Mouse (Mus musculus) megakaryocyte, adult 5-6 weeks (primary cell): Measurements from ENCODE around the gene Aph1b. TPM values are rescaled to one million over a fixed set of nuclear protein-coding genes. Genes with fewer than 3 reads are reported as not detected.

ENCODE experiments used
- ATAC-seq: 2 replicates; pipeline ENCODE4 v1.8.0; 2016; ENCODE audit warnings: mild to moderate bottlenecking, inconsistent platforms; ENCODE audit not compliant: poor library complexity, severe bottlenecking
- total RNA-seq, 2 experiments: library from RNA; stranded (forward) in 1 of 2; stranded (reverse) in 1 of 2; fragments of 153-499, 151-499 nt in 1 of 2; fragments of 221-1000, 200-1000 nt in 1 of 2; gene quantifications; 2 replicates each; pipeline versions ENCODE4 v1.2.3 to v1.2.4; 2015 to 2017

Aph1b gene
- total RNA-seq, 2 experiments from 2014 or later, result 7.0 to 10.6 TPM

DNA sequence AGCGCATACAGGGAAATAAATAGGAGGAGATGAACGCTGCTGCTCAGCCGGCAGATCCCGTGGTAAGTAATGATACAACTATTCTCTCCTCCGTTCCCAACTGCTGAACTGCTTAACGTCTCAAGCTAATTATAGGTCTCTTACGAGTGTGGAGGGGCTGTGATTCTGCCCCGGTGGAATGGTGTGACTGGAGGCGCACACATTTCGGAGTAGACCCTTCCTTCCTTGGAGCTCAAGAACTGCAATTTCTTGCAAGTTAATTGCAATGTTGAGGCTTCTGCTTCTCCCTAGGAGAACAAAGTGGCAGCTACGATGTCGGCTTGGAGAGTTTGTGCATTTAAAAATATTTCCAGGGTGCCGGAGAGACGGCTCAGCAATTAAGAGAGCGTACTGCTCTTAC is 46.9 kb downstream of the Aph1b start:
- no peak for ATAC-seq

DNA sequence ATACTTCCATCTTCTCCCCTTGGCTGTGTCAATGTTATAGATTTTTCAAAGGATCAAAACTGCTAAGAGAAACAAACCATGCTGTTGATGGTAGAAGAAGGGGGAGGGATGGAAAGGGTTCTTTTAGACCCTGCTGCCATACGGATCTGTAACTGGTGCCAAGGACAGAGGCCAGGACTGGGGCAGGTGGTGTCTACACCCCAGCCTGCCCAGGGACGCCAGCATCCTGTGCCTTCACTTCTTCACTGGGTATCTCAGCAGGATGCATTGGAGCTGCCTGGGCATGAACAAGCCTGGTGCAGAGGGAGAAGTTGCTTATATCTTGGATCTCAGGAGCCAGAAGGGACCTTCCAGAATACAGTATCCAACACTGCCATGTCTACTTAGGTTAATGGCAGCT is 50.8 kb downstream of the Aph1b start:
- no peak for ATAC-seq

- no peak for ATAC-seq
Measured at GRCm38 (mm10) chr9:66739516-66739915, 55.8 kb downstream of the Aph1b start.

DNA sequence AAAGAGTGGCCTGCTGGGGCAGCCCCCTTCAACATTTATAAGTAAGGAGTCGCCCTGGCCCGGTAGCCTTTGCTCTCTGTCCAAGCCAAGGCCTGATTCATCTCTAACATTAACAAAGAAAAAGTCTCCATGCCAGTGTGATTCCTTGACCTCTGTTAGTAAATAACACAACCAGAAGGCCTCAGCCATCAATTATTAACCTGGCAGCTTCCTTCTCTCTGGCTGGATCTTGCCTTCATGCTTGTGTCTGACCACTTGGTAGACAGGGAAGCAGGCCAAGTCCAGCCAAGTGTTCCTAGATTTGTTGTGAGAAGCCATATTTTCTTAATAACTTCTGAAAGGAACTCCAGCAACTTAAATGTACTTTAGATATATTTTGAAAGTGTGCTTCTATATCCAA is 58.7 kb downstream of the Aph1b start:
- ATAC-seq, result no peak

DNA sequence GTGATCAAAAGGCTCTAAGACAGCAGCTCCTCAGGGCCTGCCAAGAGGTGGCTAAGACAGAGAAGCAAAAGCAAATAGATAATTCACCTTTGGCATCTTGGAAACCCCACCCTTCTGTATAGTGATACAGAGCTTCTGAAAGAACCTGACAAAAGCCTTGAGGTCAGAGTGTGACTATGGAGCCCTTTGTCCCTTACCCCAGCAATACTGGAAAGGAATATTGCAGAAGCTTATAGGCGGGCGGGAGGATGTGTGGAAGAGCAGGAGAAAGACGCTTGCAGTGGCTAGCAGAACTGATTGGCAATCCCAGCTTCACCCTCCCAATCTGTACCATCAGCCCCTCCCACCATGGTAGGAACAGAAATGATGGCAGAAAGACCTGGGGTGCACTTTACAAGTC is 59.3 kb downstream of the Aph1b start:
- no peak for ATAC-seq

- ATAC-seq, result no peak
Measured at GRCm38 (mm10) chr9:66735122-66735521, 60.2 kb downstream of the Aph1b start.

GRCm38 (mm10) chr9:66734568-66734967 is 60.7 kb downstream of the Aph1b start:
- ATAC-seq, result no peak

GRCm38 (mm10) chr9:66732791-66733691 is 62.2 kb downstream of the Aph1b start:
- ATAC-seq, result no peak

GRCm38 (mm10) chr9:66731284-66731683 is 64.0 kb downstream of the Aph1b start:
- ATAC-seq, result no peak

- no peak for ATAC-seq
Measured at GRCm38 (mm10) chr9:66730556-66730955, 64.7 kb downstream of the Aph1b start.

DNA sequence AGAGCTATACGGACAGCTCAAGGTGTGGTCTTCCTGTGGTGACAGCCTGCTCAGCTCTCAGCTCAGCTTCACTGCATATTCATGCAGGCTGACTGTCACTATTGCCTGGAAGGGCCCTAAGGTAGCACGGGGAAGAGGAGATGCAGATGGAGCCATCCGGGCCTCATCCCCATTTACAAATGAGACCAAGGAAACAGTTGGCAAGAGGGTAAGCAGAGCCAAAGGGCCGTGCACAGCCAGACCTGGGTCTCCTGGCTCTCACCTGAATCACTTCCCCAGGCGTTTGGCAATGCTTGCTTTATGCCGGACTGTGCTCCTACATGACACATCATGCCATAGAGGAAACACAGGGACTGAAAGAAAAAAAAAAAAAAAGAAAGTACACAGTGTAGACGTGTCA is 68.0 kb downstream of the Aph1b start:
- ATAC-seq, result no peak

DNA sequence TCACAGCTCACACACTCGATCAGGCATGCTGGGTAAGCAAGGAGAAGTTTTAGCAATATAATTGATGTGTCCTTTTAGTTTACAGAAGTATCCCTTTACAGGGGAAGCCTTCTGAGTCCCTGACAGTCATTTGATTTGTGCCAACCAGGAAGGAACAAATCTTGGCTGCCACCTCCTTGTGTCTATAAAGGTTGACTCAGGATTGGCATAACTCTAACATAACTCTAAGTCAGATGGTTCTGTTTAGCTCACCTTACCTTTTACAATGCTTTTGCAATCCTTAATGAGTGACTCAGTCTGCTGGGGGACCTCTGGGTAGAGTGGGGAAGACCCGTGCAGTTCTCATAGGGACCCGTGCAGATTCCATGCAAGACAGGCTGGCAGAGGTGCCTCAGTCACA is 69.7 kb downstream of the Aph1b start:
- ATAC-seq, result no peak

Other genes starting within 250 kb of the Aph1b start
- gene Usp3, start 202.3 kb downstream of the Aph1b start, total RNA-seq (2015), result 86.9 and 97.6 TPM in 2 replicates
- gene Usp3, start 202.3 kb downstream of the Aph1b start, total RNA-seq (2017), result 68.1 and 75.5 TPM in 2 replicates
- gene Car12, start 81.8 kb downstream of the Aph1b start, total RNA-seq (2015), result 0.09 and 0.16 TPM in 2 replicates
- 0.11 TPM in 1 of 2 replicates, not detected in the other for gene Car12, start 81.8 kb downstream of the Aph1b start, total RNA-seq (2017)
- gene Gm10647, start 1.5 kb upstream of the Aph1b start, total RNA-seq (2015), result 0.22 TPM in 1 of 2 replicates, not detected in the other
- gene Gm10647, start 1.5 kb upstream of the Aph1b start, total RNA-seq (2017), result 0.48 TPM in 1 of 2 replicates, not detected in the other
- gene Aph1c, start 39.2 kb upstream of the Aph1b start, total RNA-seq (2015), result 25.0 and 31.4 TPM in 2 replicates
- gene Aph1c, start 39.2 kb upstream of the Aph1b start, total RNA-seq (2017), result 8.4 and 9.6 TPM in 2 replicates
- 78.2 and 82.1 TPM in 2 replicates for gene Rab8b, start 124.2 kb upstream of the Aph1b start, total RNA-seq (2015)
- gene Rab8b, start 124.2 kb upstream of the Aph1b start, total RNA-seq (2017), result 141 and 154 TPM in 2 replicates
- gene Rps27l, start 150.6 kb upstream of the Aph1b start, total RNA-seq (2015), result 368 and 391 TPM in 2 replicates
- gene Rps27l, start 150.6 kb upstream of the Aph1b start, total RNA-seq (2017), result 149 and 154 TPM in 2 replicates
- 52.5 and 58.1 TPM in 2 replicates for gene Lactb, start 180.0 kb upstream of the Aph1b start, total RNA-seq (2015)
- gene Lactb, start 180.0 kb upstream of the Aph1b start, total RNA-seq (2017), result 40.7 and 44.6 TPM in 2 replicates